Mouse (Mus musculus) limb, embryonic 13.5 days (tissue): ENCODE results near the gene Cnnm4. TPM values are rescaled to one million over a fixed set of nuclear protein-coding genes. Genes with fewer than 3 reads are reported as not detected.

Source experiments
- microRNA-seq: library from miRNA; unstranded; fragments of <30 nt; microRNA quantifications from one replicate; pipeline ENCODE4, GENCODE M21; 2016
- polyA plus RNA-seq: library from polyadenylated mRNA; unstranded; fragments of >200 nt; fragmentation: Nextera tagmentation; extraction: Ambion mirVana; gene quantifications from 2 replicates; pipeline ENCODE4 v1.2.1, GENCODE M21; 2015

Cnnm4 gene
- polyA plus RNA-seq, 1 experiment from 2014 or later, result 20.4 TPM

Small RNAs within 50 kb of the gene (microRNA-seq; reads per million reads assigned to microRNA genes)
- gene Gm47280, result not detected

Other genes with a start within 250 kb of the Cnnm4 start
- gene Uggt1, start 226.9 kb upstream of the Cnnm4 start, polyA plus RNA-seq, result 52.4 and 54.6 TPM in 2 replicates
- 0.83 and 2.0 TPM in 2 replicates for gene Neurl3, start 196.9 kb upstream of the Cnnm4 start, polyA plus RNA-seq
- 6.7 and 9.2 TPM in 2 replicates for gene Arid5a, start 163.9 kb upstream of the Cnnm4 start, polyA plus RNA-seq
- 48.3 and 49.5 TPM in 2 replicates for gene Kansl3, start 102.4 kb upstream of the Cnnm4 start, polyA plus RNA-seq
- 0.97 and 1.1 TPM in 2 replicates for gene Fer1l5, start 99.3 kb upstream of the Cnnm4 start, polyA plus RNA-seq
- gene Lman2l, start 26.3 kb upstream of the Cnnm4 start, polyA plus RNA-seq, result 53.2 and 56.8 TPM in 2 replicates
- 3.7 and 4.4 TPM in 2 replicates for gene Cnnm3, start 40.2 kb downstream of the Cnnm4 start, polyA plus RNA-seq
- gene Ankrd23, start 65.3 kb downstream of the Cnnm4 start, polyA plus RNA-seq, result 20.1 and 20.8 TPM in 2 replicates
- gene Gm42417, start 67.8 kb downstream of the Cnnm4 start, polyA plus RNA-seq, result 0.33 and 0.92 TPM in 2 replicates
- gene Ankrd39, start 75.8 kb downstream of the Cnnm4 start, polyA plus RNA-seq, result 27.7 and 28.0 TPM in 2 replicates
- 21.8 and 22.7 TPM in 2 replicates for gene Sema4c, start 86.7 kb downstream of the Cnnm4 start, polyA plus RNA-seq
- gene Fam178b, start 211.6 kb downstream of the Cnnm4 start, polyA plus RNA-seq, result 0.53 and 0.69 TPM in 2 replicates
- 479 and 511 TPM in 2 replicates for gene Cox5b, start 219.8 kb downstream of the Cnnm4 start, polyA plus RNA-seq
- gene 4933424G06Rik, start 238.5 kb downstream of the Cnnm4 start, polyA plus RNA-seq, result not detected in 2 replicates
- 105 and 119 TPM in 2 replicates for gene Actr1b, start 242.8 kb downstream of the Cnnm4 start, polyA plus RNA-seq